Mouse (Mus musculus): ENCODE measurements around the gene Syt1.

DNA sequence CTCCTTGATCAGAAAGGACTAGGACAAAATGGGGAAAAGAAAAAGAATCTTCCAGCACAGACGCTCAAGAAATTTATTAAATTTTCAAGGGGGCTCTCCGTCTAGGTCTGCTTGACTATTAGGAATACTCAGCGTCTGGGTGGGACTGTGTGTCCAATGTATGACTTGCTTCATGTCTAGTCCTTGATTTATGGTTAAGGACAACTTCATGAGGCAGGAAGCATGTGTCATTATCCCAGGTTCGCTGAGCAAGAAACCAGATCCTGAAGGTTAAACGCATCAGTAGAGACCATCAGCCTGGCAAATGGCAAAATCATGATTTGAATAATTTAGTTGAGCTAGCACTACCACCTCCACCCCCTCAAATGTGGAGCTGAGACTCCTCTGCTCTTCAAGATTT, 135.1 kb downstream of the Syt1 start:
- TF ChIP-seq CTCF (IDR thresholded peaks at IDR 0.05) (no peak), EP300 (IDR thresholded peaks at IDR 0.05) (no peak)
